Mouse (Mus musculus): ENCODE data around the gene Dapk3. TPM values are rescaled to one million over a fixed set of nuclear protein-coding genes. Genes with fewer than 3 reads are reported as not detected.

Gene Dapk3
- total RNA-seq (2014; fragmentation: Nextera tagmentation), result 34.2 and 43.3 TPM in 2 replicates
- total RNA-seq (2017), result 39.3 and 40.8 TPM in 2 replicates
- polyA plus RNA-seq (2012), result 69.8 and 96.7 TPM in 2 replicates

GRCm38 (mm10) chr10:81182336-81183333 is at the start of gene Dapk3:
Dapk3 (plus strand) TSS chr10:81183005.
- TF ChIP-seq CTCF (IDR thresholded peaks at IDR 0.05; ENCODE audit: low read depth, low read length) (no peak), GATA1 (IDR thresholded peaks at IDR 0.05; ENCODE audit: borderline replicate concordance, low read length) (no peak), POLR2AphosphoS5 (IDR thresholded peaks at IDR 0.05; ENCODE audit: insufficient replicate concordance, low read depth, low read length) (peak; percentile 97), GATA2 (IDR thresholded peaks at IDR 0.05; ENCODE audit: borderline replicate concordance, low read depth, low read length) (no peak), TAL1 (conservative IDR thresholded peaks at IDR 0.05; ENCODE audit: low read depth, low read length) (no peak)
- Histone ChIP-seq H3K4me1 (ENCODE audit: insufficient read depth, low read depth, low read length) (peaks cover 76% of the 10 kb centered on the region), H3K9me3 (replicated peaks) (no peaks in the 10 kb centered on the region), H3K36me3 (replicated peaks) (peaks cover 88% of the 10 kb centered on the region), H3K27me3 (ENCODE audit: insufficient read depth, low read length) (no peaks in the 10 kb centered on the region), H3K4me3 (ENCODE audit: low read depth, low read length) (peak within 1 kb of the TSS; percentile 78)
- DNase-seq (ENCODE audit: low spot score), result peak; percentile 96
- peak; percentile 93 for ATAC-seq (ENCODE audit: extremely low read depth, insufficient number of reproducible peaks, low FRiP score, poor library complexity, severe bottlenecking)

- DNase-seq (ENCODE audit: low spot score) (peak; percentile 93), ATAC-seq (ENCODE audit: extremely low read depth, insufficient number of reproducible peaks, low FRiP score, poor library complexity, severe bottlenecking) (peak; percentile 29)
- Histone ChIP-seq H3K36me3 (replicated peaks) (peaks cover 18% of the 10 kb centered on the region), H3K27me3 (ENCODE audit: insufficient read depth, low read length) (no peaks in the 10 kb centered on the region), H3K4me3 (ENCODE audit: low read depth, low read length) (peak overlapping the region; percentile 79), H3K4me1 (ENCODE audit: insufficient read depth, low read depth, low read length) (peaks cover 38% of the 10 kb centered on the region), H3K9me3 (replicated peaks) (no peaks in the 10 kb centered on the region)
- no peak for TF ChIP-seq GATA1 (IDR thresholded peaks at IDR 0.05; ENCODE audit: borderline replicate concordance, low read length)
- no peak for TF ChIP-seq GATA2 (IDR thresholded peaks at IDR 0.05; ENCODE audit: borderline replicate concordance, low read depth, low read length)
- TF ChIP-seq TAL1 (conservative IDR thresholded peaks at IDR 0.05; ENCODE audit: low read depth, low read length), result no peak
- TF ChIP-seq POLR2AphosphoS5 (IDR thresholded peaks at IDR 0.05; ENCODE audit: insufficient replicate concordance, low read depth, low read length), result no peak
- no peak for TF ChIP-seq CTCF (IDR thresholded peaks at IDR 0.05; ENCODE audit: low read depth, low read length)
These were observed 48.6 kb upstream of the Dapk3 start for GRCm38 (mm10) chr10:81134181-81134587.

- DNase-seq (ENCODE audit: low spot score) (peak; percentile 67), ATAC-seq (ENCODE audit: extremely low read depth, insufficient number of reproducible peaks, low FRiP score, poor library complexity, severe bottlenecking) (no peak)
- H3K4me3 ChIP-seq (ENCODE audit: low read depth, low read length), result peak within 1 kb of the TSS; percentile 79
- H3K27me3 ChIP-seq (ENCODE audit: insufficient read depth, low read length), result no peaks in the 10 kb centered on the region
- peaks cover 39% of the 10 kb centered on the region for H3K4me1 ChIP-seq (ENCODE audit: insufficient read depth, low read depth, low read length)
- no peaks in the 10 kb centered on the region for H3K9me3 ChIP-seq (replicated peaks)
- TF ChIP-seq CTCF (IDR thresholded peaks at IDR 0.05; ENCODE audit: low read depth, low read length) (no peak), TAL1 (conservative IDR thresholded peaks at IDR 0.05; ENCODE audit: low read depth, low read length) (no peak), GATA1 (IDR thresholded peaks at IDR 0.05; ENCODE audit: borderline replicate concordance, low read length) (no peak), POLR2AphosphoS5 (IDR thresholded peaks at IDR 0.05; ENCODE audit: insufficient replicate concordance, low read depth, low read length) (no peak), GATA2 (IDR thresholded peaks at IDR 0.05; ENCODE audit: borderline replicate concordance, low read depth, low read length) (no peak)
- peaks cover 18% of the 10 kb centered on the region for H3K36me3 ChIP-seq (replicated peaks)
These were observed 47.7 kb upstream of the Dapk3 start, which contains the start of gene Zbtb7a for GRCm38 (mm10) chr10:81134966-81135681. Zbtb7a (plus strand) TSS chr10:81135220.

GRCm38 (mm10) chr10:81135831-81136705 is 46.7 kb upstream of the Dapk3 start:
- DNase-seq (ENCODE audit: low spot score), result peak; percentile 93
- H3K36me3 ChIP-seq (replicated peaks), result peaks cover 27% of the 10 kb centered on the region
- H3K4me3 ChIP-seq (ENCODE audit: low read depth, low read length), result peak overlapping the region; percentile 79
- peaks cover 49% of the 10 kb centered on the region for H3K4me1 ChIP-seq (ENCODE audit: insufficient read depth, low read depth, low read length)
- H3K27me3 ChIP-seq (ENCODE audit: insufficient read depth, low read length), result no peaks in the 10 kb centered on the region
- ATAC-seq (ENCODE audit: extremely low read depth, insufficient number of reproducible peaks, low FRiP score, poor library complexity, severe bottlenecking), result peak; percentile 6; the same call in 1 of the 2 replicates
- H3K9me3 ChIP-seq (replicated peaks), result no peaks in the 10 kb centered on the region
- TF ChIP-seq GATA1 (IDR thresholded peaks at IDR 0.05; ENCODE audit: borderline replicate concordance, low read length) (no peak), GATA2 (IDR thresholded peaks at IDR 0.05; ENCODE audit: borderline replicate concordance, low read depth, low read length) (no peak), POLR2AphosphoS5 (IDR thresholded peaks at IDR 0.05; ENCODE audit: insufficient replicate concordance, low read depth, low read length) (no peak), TAL1 (conservative IDR thresholded peaks at IDR 0.05; ENCODE audit: low read depth, low read length) (no peak), CTCF (IDR thresholded peaks at IDR 0.05; ENCODE audit: low read depth, low read length) (no peak)

GRCm38 (mm10) chr10:81136706-81137231 is 46.0 kb upstream of the Dapk3 start:
- no peak for ATAC-seq (ENCODE audit: extremely low read depth, insufficient number of reproducible peaks, low FRiP score, poor library complexity, severe bottlenecking)

More at GRCm38 (mm10) chr10:81136706-81137231, 46.0 kb upstream of the Dapk3 start:
- peaks cover 56% of the 10 kb centered on the region for H3K4me1 ChIP-seq (ENCODE audit: insufficient read depth, low read depth, low read length)
- TF ChIP-seq TAL1 (conservative IDR thresholded peaks at IDR 0.05; ENCODE audit: low read depth, low read length) (no peak), CTCF (IDR thresholded peaks at IDR 0.05; ENCODE audit: low read depth, low read length) (no peak)
- no peaks in the 10 kb centered on the region for H3K9me3 ChIP-seq (replicated peaks)
- H3K36me3 ChIP-seq (replicated peaks), result peaks cover 34% of the 10 kb centered on the region
- peak; percentile 77 for DNase-seq (ENCODE audit: low spot score)
- H3K27me3 ChIP-seq (ENCODE audit: insufficient read depth, low read length), result no peaks in the 10 kb centered on the region
- H3K4me3 ChIP-seq (ENCODE audit: low read depth, low read length), result peak overlapping the region; percentile 79

All from G1E (cell line).